Mouse (Mus musculus): ENCODE data around the gene Tmem50b. TPM values are rescaled to one million over a fixed set of nuclear protein-coding genes. Genes with fewer than 3 reads are reported as not detected.

Gene Tmem50b
- total and polyA plus RNA-seq, 3 experiments: 34.4 to 62.2 (median 60.0) TPM

- DNase-seq: no peak
Observed at GRCm38 (mm10) chr16:91565292-91565951, 32.2 kb downstream of the Tmem50b start.

- no peak for DNase-seq
Observed at GRCm38 (mm10) chr16:91564580-91565291, 32.9 kb downstream of the Tmem50b start.

GRCm38 (mm10) chr16:91561541-91562457, 35.8 kb downstream of the Tmem50b start:
- no peak for DNase-seq

- DNase-seq: peak; percentile 41
Observed at GRCm38 (mm10) chr16:91561099-91561498, 36.5 kb downstream of the Tmem50b start.

GRCm38 (mm10) chr16:91557693-91558092, 39.9 kb downstream of the Tmem50b start:
- peak; percentile 31 for DNase-seq

- no peak for DNase-seq
Observed at GRCm38 (mm10) chr16:91557214-91557613, 40.4 kb downstream of the Tmem50b start.

- no peak for DNase-seq
Observed at GRCm38 (mm10) chr16:91556659-91557058, 40.9 kb downstream of the Tmem50b start.

- DNase-seq: peak; percentile 57
Observed at GRCm38 (mm10) chr16:91555017-91555605, 42.5 kb downstream of the Tmem50b start.

- peak; percentile 62 for DNase-seq
Observed at GRCm38 (mm10) chr16:91553625-91554024, 44.0 kb downstream of the Tmem50b start.

GRCm38 (mm10) chr16:91552072-91552471, 45.5 kb downstream of the Tmem50b start:
- no peak for DNase-seq

GRCm38 (mm10) chr16:91551081-91551524, 46.5 kb downstream of the Tmem50b start:
- no peak for DNase-seq

GRCm38 (mm10) chr16:91549616-91550015, 48.0 kb downstream of the Tmem50b start:
- no peak for DNase-seq

GRCm38 (mm10) chr16:91548996-91549395, 48.6 kb downstream of the Tmem50b start:
- no peak for DNase-seq

GRCm38 (mm10) chr16:91548586-91548985, 49.0 kb downstream of the Tmem50b start:
- DNase-seq: no peak

- no peak for DNase-seq
Observed at GRCm38 (mm10) chr16:91547974-91548373, 49.6 kb downstream of the Tmem50b start.

GRCm38 (mm10) chr16:91546836-91547741, 50.5 kb downstream of the Tmem50b start, which contains the start of gene Ifngr2:
TSS of gene Ifngr2 (plus strand) at chr16:91547072.
- DNase-seq: peak; percentile 89

GRCm38 (mm10) chr16:91546391-91546835, 51.2 kb downstream of the Tmem50b start:
- DNase-seq: peak; percentile 56

GRCm38 (mm10) chr16:91545597-91546281, 51.9 kb downstream of the Tmem50b start:
- DNase-seq: no peak

- DNase-seq: no peak
Observed at GRCm38 (mm10) chr16:91543619-91544018, 54.0 kb downstream of the Tmem50b start.

- DNase-seq: no peak
Observed at GRCm38 (mm10) chr16:91541573-91542081, 56.0 kb downstream of the Tmem50b start.
